Mouse (Mus musculus) intestine, embryonic 14.5 days (tissue): ENCODE data around the gene Higd1c. TPM values are rescaled to one million over a fixed set of nuclear protein-coding genes. Genes with fewer than 3 reads are reported as not detected.
"Not testable (repeated sequence)": the region's sequence is repeated elsewhere in the genome, so short reads cannot be mapped to it uniquely, and the experiment has no call there.

ENCODE experiments used
- ATAC-seq: fragments of 200-750 bp; cut with Nextera tagmentation; replicated peaks from 2 replicates; pipeline ENCODE4 v1.8.0; 2017; ENCODE audit warnings: low read depth, moderate number of reproducible peaks, moderate TSS enrichment, moderate library complexity; ENCODE audit not compliant: low FRiP score, low TSS enrichment
- DNase-seq: peaks from one replicate; pipeline ENCODE4 v3.0.0-alpha.2; 2018; ENCODE audit warnings: low spot score
- H3K27ac ChIP-seq: fragments of 300-500 bp; sonication (generic); 2 replicates; pipeline ENCODE4 v1.5.1; 2014; ENCODE audit warnings: low read depth, mild to moderate bottlenecking, control low read depth
- H3K27me3 ChIP-seq: fragments of 300-500 bp; sonication (generic); replicated peaks from 2 replicates; pipeline ENCODE4 v1.6.1; 2014; ENCODE audit warnings: low read length, control low read depth; ENCODE audit not compliant: control insufficient read depth, insufficient read depth
- H3K36me3 ChIP-seq: fragments of 300-500 bp; sonication (generic); 2 replicates; pipeline ENCODE4 v1.6.1; 2014; ENCODE audit warnings: low read length, control low read depth; ENCODE audit not compliant: control insufficient read depth, insufficient read depth
- H3K4me1 ChIP-seq: fragments of 300-500 bp; sonication (generic); replicated peaks from 2 replicates; pipeline ENCODE4 v1.6.1; 2014; ENCODE audit warnings: low read length, control low read depth, mixed read lengths; ENCODE audit not compliant: control insufficient read depth, insufficient read depth
- H3K4me2 ChIP-seq: fragments of 300-500 bp; sonication (generic); 2 replicates; pipeline ENCODE4 v1.6.1; 2014; ENCODE audit warnings: low read length
- H3K4me3 ChIP-seq: fragments of 300-500 bp; sonication (generic); 2 replicates; pipeline ENCODE4 v1.5.1; 2014; ENCODE audit warnings: low read depth, low read length, control low read depth, mixed read lengths
- H3K9ac ChIP-seq: fragments of 300-500 bp; sonication (generic); 2 replicates; pipeline ENCODE4 v1.6.1; 2014; ENCODE audit warnings: mild to moderate bottlenecking, low read length
- H3K9me3 ChIP-seq: fragments of 300-500 bp; sonication (generic); 2 replicates; pipeline ENCODE4 v1.6.1; 2016; ENCODE audit warnings: low read length, control low read depth; ENCODE audit not compliant: control insufficient read depth
- WGBS: fragments of 180-500 bp; shearing (Covaris S2); extraction: QIAGEN DNeasy Blood & Tissue Kit; methylation state at CpG from one replicate; pipeline ENCODE4 v1.1.7; 2014; 5-methylcytosine and 5-hydroxymethylcytosine counted together
- polyA plus RNA-seq: library from polyadenylated mRNA; unstranded; fragments of >200 nt; fragmentation: Nextera tagmentation; extraction: Ambion mirVana; gene quantifications from 2 replicates; pipeline ENCODE4 v1.2.1, GENCODE M21; 2014

Higd1c gene
- polyA plus RNA-seq, 1 experiment from 2014 or later = not detected

- H3K9me3 ChIP-seq, H3K4me3 ChIP-seq, ATAC-seq, H3K4me2 ChIP-seq, H3K9ac ChIP-seq, H3K36me3 ChIP-seq, H3K4me1 ChIP-seq, H3K27ac ChIP-seq, DNase-seq, H3K27me3 ChIP-seq: not testable (repeated sequence)
- WGBS = 52% methylated on average over 10 of the region's 10 CpGs
These were observed 35.0 kb upstream of the Higd1c start for GRCm38 (mm10) chr15:100329336-100329735.

- ATAC-seq = no peak
- no peak overlapping the region for H3K4me2 ChIP-seq
These were observed 33.6 kb upstream of the Higd1c start for GRCm38 (mm10) chr15:100330739-100331138.

GRCm38 (mm10) chr15:100332077-100332961 lies 32.0 kb upstream of the Higd1c start:
- H3K9me3 ChIP-seq, ATAC-seq, H3K4me3 ChIP-seq, H3K36me3 ChIP-seq, H3K4me1 ChIP-seq, H3K27me3 ChIP-seq, H3K27ac ChIP-seq, H3K9ac ChIP-seq, H3K4me2 ChIP-seq, DNase-seq: not testable (repeated sequence)
- WGBS = 37% methylated on average over 2 of the region's 10 CpGs

More at GRCm38 (mm10) chr15:100330739-100331138, 33.6 kb upstream of the Higd1c start:
- no peak overlapping the region for H3K9ac ChIP-seq
- no peak for DNase-seq
- H3K36me3 ChIP-seq = no peaks in the 10 kb centered on the region
- H3K9me3 ChIP-seq = no peaks in the 10 kb centered on the region
- no peak overlapping the region for H3K4me3 ChIP-seq
- no peak overlapping the region for H3K27ac ChIP-seq
- no peaks in the 10 kb centered on the region for H3K27me3 ChIP-seq
- WGBS = 66% methylated on average over 7 of the region's 7 CpGs
- H3K4me1 ChIP-seq = no peaks in the 10 kb centered on the region

- H3K9me3 ChIP-seq = no peaks in the 10 kb centered on the region
These were observed 29.7 kb upstream of the Higd1c start, which contains the start of gene Mettl7a3 for GRCm38 (mm10) chr15:100334629-100335028. Gene Mettl7a3, plus strand, starts transcription at chr15:100334929.

GRCm38 (mm10) chr15:100337328-100337727 lies 27.0 kb upstream of the Higd1c start:
- not testable (repeated sequence) for H3K9me3 ChIP-seq, H3K4me2 ChIP-seq, H3K27me3 ChIP-seq, H3K36me3 ChIP-seq, H3K27ac ChIP-seq, DNase-seq, H3K9ac ChIP-seq, ATAC-seq, H3K4me3 ChIP-seq, H3K4me1 ChIP-seq

More at GRCm38 (mm10) chr15:100334629-100335028, 29.7 kb upstream of the Higd1c start, which contains the start of gene Mettl7a3:
- no peak within 1 kb of the TSS for H3K9ac ChIP-seq
- no peak for DNase-seq
- no peaks in the 10 kb centered on the region for H3K27me3 ChIP-seq
- H3K36me3 ChIP-seq = no peaks in the 10 kb centered on the region
- no peaks in the 10 kb centered on the region for H3K4me1 ChIP-seq
- no peak for ATAC-seq
- no peak within 1 kb of the TSS for H3K4me2 ChIP-seq
- no peak within 1 kb of the TSS for H3K4me3 ChIP-seq
- WGBS = 77% methylated on average over 10 of the region's 10 CpGs
- no peak within 1 kb of the TSS for H3K27ac ChIP-seq

GRCm38 (mm10) chr15:100337847-100338246 lies 26.5 kb upstream of the Higd1c start:
- H3K27ac ChIP-seq, H3K9ac ChIP-seq, H3K4me1 ChIP-seq, H3K27me3 ChIP-seq, H3K9me3 ChIP-seq, H3K36me3 ChIP-seq, H3K4me2 ChIP-seq, H3K4me3 ChIP-seq, DNase-seq: not testable (repeated sequence)
- peak; percentile 55; the same call in 1 of the 2 replicates for ATAC-seq
- 22% methylated on average over 9 of the region's 10 CpGs for WGBS

GRCm38 (mm10) chr15:100341314-100341980 lies 22.9 kb upstream of the Higd1c start:
- H3K36me3 ChIP-seq, H3K9me3 ChIP-seq, H3K4me3 ChIP-seq, DNase-seq, H3K27ac ChIP-seq, H3K9ac ChIP-seq, H3K4me1 ChIP-seq, H3K27me3 ChIP-seq, H3K4me2 ChIP-seq, ATAC-seq: not testable (repeated sequence)
- WGBS = 40% methylated on average over 4 of the region's 5 CpGs

GRCm38 (mm10) chr15:100345484-100345883 lies 18.9 kb upstream of the Higd1c start:
- no peak overlapping the region for H3K4me3 ChIP-seq
- no peak overlapping the region for H3K27ac ChIP-seq
- no peak overlapping the region for H3K4me2 ChIP-seq
- H3K9ac ChIP-seq = no peak overlapping the region
- no peaks in the 10 kb centered on the region for H3K36me3 ChIP-seq
- no peaks in the 10 kb centered on the region for H3K9me3 ChIP-seq
- no peak for DNase-seq
- H3K4me1 ChIP-seq = peaks cover 6% of the 10 kb centered on the region; the same call in 1 of the 2 replicates
- H3K27me3 ChIP-seq = no peaks in the 10 kb centered on the region
- no peak for ATAC-seq
